Mouse (Mus musculus) c-Kit-positive CD71-positive TER-119-positive erythroid progenitor cells, embryonic 14.5 days (primary cell): ENCODE measurements around the gene Tmem163.

Experiments
- DNase-seq: peaks from one replicate; pipeline ENCODE4 v3.0.0-alpha.2; 2013; ENCODE audit warnings: low spot score

Tmem163 gene

GRCm38 (mm10) chr1:127651564-127651963, 27.8 kb downstream of the Tmem163 start:
- DNase-seq: no peak

GRCm38 (mm10) chr1:127642976-127643769, 36.2 kb downstream of the Tmem163 start:
- no peak for DNase-seq

GRCm38 (mm10) chr1:127637917-127638316, 41.4 kb downstream of the Tmem163 start:
- no peak for DNase-seq

GRCm38 (mm10) chr1:127627151-127627550, 52.2 kb downstream of the Tmem163 start:
- no peak for DNase-seq

- DNase-seq: no peak
Measured at GRCm38 (mm10) chr1:127625577-127626362, 53.6 kb downstream of the Tmem163 start.

GRCm38 (mm10) chr1:127622349-127622748, 57.0 kb downstream of the Tmem163 start:
- no peak for DNase-seq

GRCm38 (mm10) chr1:127619036-127619435, 60.3 kb downstream of the Tmem163 start:
- DNase-seq: no peak

GRCm38 (mm10) chr1:127610378-127610777, 69.0 kb downstream of the Tmem163 start:
- DNase-seq: no peak

- DNase-seq: no peak
Measured at GRCm38 (mm10) chr1:127609814-127610213, 69.5 kb downstream of the Tmem163 start.

GRCm38 (mm10) chr1:127608326-127608725, 71.0 kb downstream of the Tmem163 start:
- DNase-seq: no peak

GRCm38 (mm10) chr1:127603697-127604631, 75.4 kb downstream of the Tmem163 start:
- no peak for DNase-seq

GRCm38 (mm10) chr1:127596143-127596542, 83.2 kb downstream of the Tmem163 start:
- no peak for DNase-seq

- DNase-seq: no peak
Measured at GRCm38 (mm10) chr1:127595735-127596134, 83.6 kb downstream of the Tmem163 start.

GRCm38 (mm10) chr1:127589542-127589941, 89.8 kb downstream of the Tmem163 start:
- DNase-seq: no peak

- no peak for DNase-seq
Measured at GRCm38 (mm10) chr1:127587071-127587470, 92.3 kb downstream of the Tmem163 start.

- DNase-seq: no peak
Measured at GRCm38 (mm10) chr1:127586156-127586555, 93.2 kb downstream of the Tmem163 start.

GRCm38 (mm10) chr1:127577981-127578380, 101.4 kb downstream of the Tmem163 start:
- no peak for DNase-seq

- DNase-seq: no peak
Measured at GRCm38 (mm10) chr1:127577083-127577482, 102.3 kb downstream of the Tmem163 start.

- DNase-seq: no peak
Measured at GRCm38 (mm10) chr1:127576563-127576962, 102.8 kb downstream of the Tmem163 start.

GRCm38 (mm10) chr1:127576143-127576542, 103.2 kb downstream of the Tmem163 start:
- no peak for DNase-seq

GRCm38 (mm10) chr1:127575692-127576091, 103.7 kb downstream of the Tmem163 start:
- DNase-seq: no peak

GRCm38 (mm10) chr1:127573186-127573585, 106.2 kb downstream of the Tmem163 start:
- DNase-seq: no peak
